Mouse (Mus musculus) lung, postnatal 25 days (tissue): ENCODE measurements at regions not wholly inside any gene's neighbourhood (a gene's known extent, or its start where the extent isn't known, plus 50 kb on each side); places are given as distances from the start of the nearest gene placed in this dataset.
"Not testable (repeated sequence)": the region's sequence is repeated elsewhere in the genome, so short reads cannot be mapped to it uniquely, and the experiment has no call there.

Experiments used
- DNase-seq: peaks from one replicate; pipeline ENCODE4 v3.0.0; 2022; ENCODE audit warnings: low spot score

GRCm38 (mm10) chr7:138758386-138758785 lies 87.5 kb upstream of the Ppp2r2d start:
- no peak for DNase-seq

- no peak for DNase-seq
Observed at GRCm38 (mm10) chr7:138748442-138748841, 97.4 kb upstream of the Ppp2r2d start.

GRCm38 (mm10) chr7:138746616-138747015 lies 99.3 kb upstream of the Ppp2r2d start:
- DNase-seq: no peak

- DNase-seq: no peak
Observed at GRCm38 (mm10) chr7:138742516-138742845, 103.4 kb upstream of the Ppp2r2d start.

GRCm38 (mm10) chr7:138741816-138742515 lies 103.9 kb upstream of the Ppp2r2d start:
- DNase-seq: no peak

GRCm38 (mm10) chr7:138734254-138734653 lies 111.6 kb upstream of the Ppp2r2d start:
- peak; percentile 2 for DNase-seq

- no peak for DNase-seq
Observed at GRCm38 (mm10) chr7:138724829-138725228, 121.0 kb upstream of the Ppp2r2d start.

- DNase-seq: no peak
Observed at GRCm38 (mm10) chr7:138719608-138720007, 126.3 kb upstream of the Ppp2r2d start.

GRCm38 (mm10) chr7:138719115-138719514 lies 126.8 kb upstream of the Ppp2r2d start:
- no peak for DNase-seq

- DNase-seq: no peak
Observed at GRCm38 (mm10) chr7:138714731-138715130, 131.1 kb upstream of the Ppp2r2d start.

GRCm38 (mm10) chr7:138708373-138708772 lies 137.5 kb upstream of the Ppp2r2d start:
- no peak for DNase-seq

GRCm38 (mm10) chr7:138699599-138699998 lies 146.3 kb upstream of the Ppp2r2d start:
- DNase-seq: not testable (repeated sequence)

- no peak for DNase-seq
Observed at GRCm38 (mm10) chr7:138682161-138682560, 163.7 kb upstream of the Ppp2r2d start.

GRCm38 (mm10) chr7:138680530-138680929 lies 165.3 kb upstream of the Ppp2r2d start:
- no peak for DNase-seq

- no peak for DNase-seq
Observed at GRCm38 (mm10) chr7:138679575-138679974, 166.3 kb upstream of the Ppp2r2d start.

- no peak for DNase-seq
Observed at GRCm38 (mm10) chr7:138672959-138673358, 172.9 kb upstream of the Ppp2r2d start.

GRCm38 (mm10) chr7:138668337-138668736 lies 177.5 kb upstream of the Ppp2r2d start:
- DNase-seq: no peak

- DNase-seq: no peak
Observed at GRCm38 (mm10) chr7:138660124-138660523, 185.8 kb upstream of the Ppp2r2d start.

GRCm38 (mm10) chr7:138657521-138657920 lies 188.4 kb upstream of the Ppp2r2d start:
- DNase-seq: no peak

GRCm38 (mm10) chr7:138657076-138657475 lies 188.8 kb upstream of the Ppp2r2d start:
- no peak for DNase-seq

GRCm38 (mm10) chr7:138655940-138656339 lies 189.9 kb upstream of the Ppp2r2d start:
- peak; percentile 8 for DNase-seq

- DNase-seq: no peak
Observed at GRCm38 (mm10) chr7:138650946-138651345, 194.9 kb upstream of the Ppp2r2d start.

- peak; percentile 39 for DNase-seq
Observed at GRCm38 (mm10) chr7:138647636-138648035, 198.2 kb upstream of the Ppp2r2d start.

- DNase-seq: peak; percentile 23
Observed at GRCm38 (mm10) chr7:138640492-138641165, 205.2 kb upstream of the Ppp2r2d start.
